In genomic region chr4:62360088-62360804, GRCm38 (mm10) we compare ENCODE assay signal across 8 mouse cellular contexts. TPM values are rescaled to one million over a fixed set of nuclear protein-coding genes. Genes with fewer than 3 reads are reported as not detected.
A peak's percentile ranks its signal among the peaks of the same experiment; 100 is the strongest.
DNase-seq lines count a peak whose midpoint lies in the region; ATAC-seq and TF ChIP-seq lines count a peak whose summit lies in the region.

Fkbp15 (minus strand) TSS chr4:62360548.
Slc31a1 (plus strand) TSS chr4:62360727.

- peak; percentile 5; the same call in 1 of the 2 replicates for TF ChIP-seq EP300 in CH12.LX (IDR thresholded peaks at IDR 0.05; ENCODE audit: low read length)

- dilution Hi-C loops in CH12.LX (cut with MboI; ENCODE audit: extremely low pct_ligation_motif_present, extremely low pct_unique_long_range_greater_than_20kb, low sequenced_read_pairs) = no loop called here

- in situ Hi-C loops in CH12.LX (cut with MboI; ENCODE audit: low pct_ligation_motif_present, low pct_unique_long_range_greater_than_20kb, low sequenced_read_pairs) = no loop called here

- TF ChIP-seq CTCF in CH12.LX (conservative IDR thresholded peaks at IDR 0.05 in 1 of 2, IDR thresholded peaks at IDR 0.05 in 1 of 2; ENCODE audit: low read depth in 2 of 2, low read length in 2 of 2) = no peak

- no peak for TF ChIP-seq RAD21 in CH12.LX (IDR thresholded peaks at IDR 0.05; ENCODE audit: low read depth, low read length)

- peaks cover 0 to 17% of the 10 kb centered on the region in 2 experiments for H3K36me3 ChIP-seq in CH12.LX (replicated peaks in 1 of 2; ENCODE audit: control insufficient read depth in 1 of 2, insufficient read depth in 1 of 2, low read length in 1 of 2)
- no peaks in the 10 kb centered on the region for H3K36me3 ChIP-seq in forebrain, embryonic 11.5 days (ENCODE audit: control insufficient read depth, insufficient read depth, low read length)
- peaks cover 7% of the 10 kb centered on the region; the same call in 1 of the 2 replicates for H3K36me3 ChIP-seq in heart, embryonic 16.5 days (ENCODE audit: control insufficient read depth, insufficient read depth)
- peaks cover 11% of the 10 kb centered on the region for H3K36me3 ChIP-seq in liver, embryonic 15.5 days (replicated peaks)
- no peaks in the 10 kb centered on the region for H3K36me3 ChIP-seq in neural tube, embryonic 12.5 days

- peak; percentile 99 for DNase-seq in CH12.LX (ENCODE audit: extremely low read depth)
- peak; percentile 98 for DNase-seq in c-Kit-positive CD71-positive TER-119-negative erythroid progenitor cells, embryonic 14.5 days (ENCODE audit: low read depth)
- peak; percentile 99 for DNase-seq in forebrain, embryonic 11.5 days (ENCODE audit: low spot score)
- DNase-seq in kidney, postnatal 36 days = peak; percentile 96 to 99
- DNase-seq in telencephalon, adult 2 months (ENCODE audit: low read depth, low spot score) = peak; percentile 98

- peaks cover 44% of the 10 kb centered on the region for H3K79me2 ChIP-seq in CH12.LX (replicated peaks; ENCODE audit: control insufficient read depth, extremely low read depth, insufficient read depth, poor library complexity, severe bottlenecking)

- ATAC-seq in forebrain, embryonic 11.5 days (replicated peaks; ENCODE audit: low FRiP score) = peak; percentile 100
- peak; percentile 100 for ATAC-seq in heart, embryonic 16.5 days (replicated peaks; ENCODE audit: extremely low read depth, insufficient read depth, low FRiP score)
- ATAC-seq in liver, embryonic 15.5 days (ENCODE audit: insufficient read depth) = peak; percentile 99
- ATAC-seq in neural tube, embryonic 12.5 days (ENCODE audit: low FRiP score, low read depth) = peak; percentile 100

- peaks cover 2 to 37% of the 10 kb centered on the region in 2 experiments; a peak in 2 of 4 replicates for H3K4me1 ChIP-seq in CH12.LX (ENCODE audit: control insufficient read depth in 1 of 2, insufficient read depth in 2 of 2)
- H3K4me1 ChIP-seq in forebrain, embryonic 11.5 days (replicated peaks; ENCODE audit: control insufficient read depth, insufficient read depth, low read length) = 0 out of 2 replicates have a peak, but pooled peaks cover 2% of the 10 kb centered on the region
- H3K4me1 ChIP-seq in heart, embryonic 16.5 days (ENCODE audit: control insufficient read depth, insufficient read depth, low read length) = peaks cover 15% of the 10 kb centered on the region
- H3K4me1 ChIP-seq in liver, embryonic 15.5 days (replicated peaks) = peaks cover 48% of the 10 kb centered on the region
- peaks cover 17% of the 10 kb centered on the region for H3K4me1 ChIP-seq in neural tube, embryonic 12.5 days

- H3K27me3 ChIP-seq in CH12.LX (replicated peaks) = no peaks in the 10 kb centered on the region
- H3K27me3 ChIP-seq in forebrain, embryonic 11.5 days (ENCODE audit: control insufficient read depth, insufficient read depth, low read length) = no peaks in the 10 kb centered on the region
- H3K27me3 ChIP-seq in heart, embryonic 16.5 days (ENCODE audit: control insufficient read depth, insufficient read depth, low read length) = no peaks in the 10 kb centered on the region
- no peaks in the 10 kb centered on the region for H3K27me3 ChIP-seq in liver, embryonic 15.5 days
- no peaks in the 10 kb centered on the region for H3K27me3 ChIP-seq in neural tube, embryonic 12.5 days (replicated peaks)

- no peaks in the 10 kb centered on the region for H3K9me3 ChIP-seq in CH12.LX (replicated peaks; ENCODE audit: low read length)
- H3K9me3 ChIP-seq in forebrain, embryonic 11.5 days (ENCODE audit: control insufficient read depth, low read length) = no peaks in the 10 kb centered on the region
- H3K9me3 ChIP-seq in heart, embryonic 16.5 days (replicated peaks; ENCODE audit: control insufficient read depth, low read length) = no peaks in the 10 kb centered on the region
- H3K9me3 ChIP-seq in liver, embryonic 15.5 days (replicated peaks) = no peaks in the 10 kb centered on the region
- H3K9me3 ChIP-seq in neural tube, embryonic 12.5 days = no peaks in the 10 kb centered on the region

- WGBS in forebrain, embryonic 11.5 days = under 1% methylated on average over 51 of the region's 51 CpGs
- under 1% methylated on average over 50 of the region's 51 CpGs for WGBS in heart, embryonic 16.5 days
- under 1% methylated on average over 51 of the region's 51 CpGs for whole genome bisulfite sequencing in liver, embryonic 15.5 days (ENCODE audit: insufficient replicate concordance)
- WGBS in neural tube, embryonic 12.5 days = under 1% methylated on average over 51 of the region's 51 CpGs

- TF ChIP-seq POLR2A in CH12.LX (IDR thresholded peaks at IDR 0.05; ENCODE audit: low read depth, low read length) = peak; percentile 98

- H3K9ac ChIP-seq in CH12.LX (ENCODE audit: insufficient read depth, low read depth) = peak within 1 kb of the TSS; percentile 78
- H3K9ac ChIP-seq in forebrain, embryonic 11.5 days (ENCODE audit: low read length) = peak within 1 kb of the TSS; percentile 69
- peak within 1 kb of the TSS; percentile 91 for H3K9ac ChIP-seq in heart, embryonic 16.5 days (ENCODE audit: low read length)
- peak within 1 kb of the TSS; percentile 90 for H3K9ac ChIP-seq in liver, embryonic 15.5 days
- H3K9ac ChIP-seq in neural tube, embryonic 12.5 days = peak within 1 kb of the TSS; percentile 74

- peak within 1 kb of the TSS; percentile 98 for H3K4me2 ChIP-seq in CH12.LX (ENCODE audit: insufficient read depth, low read depth, poor library complexity, severe bottlenecking)
- peak within 1 kb of the TSS; percentile 60 for H3K4me2 ChIP-seq in forebrain, embryonic 11.5 days (ENCODE audit: low read depth, low read length, severe bottlenecking)
- peak within 1 kb of the TSS; percentile 87 for H3K4me2 ChIP-seq in heart, embryonic 16.5 days (ENCODE audit: low read depth, low read length)
- H3K4me2 ChIP-seq in liver, embryonic 15.5 days = peak within 1 kb of the TSS; percentile 96
- H3K4me2 ChIP-seq in neural tube, embryonic 12.5 days (replicated peaks) = peak within 1 kb of the TSS; percentile 69

- H3K27ac ChIP-seq in CH12.LX (ENCODE audit: insufficient read depth, low read depth) = peak within 1 kb of the TSS; percentile 30; the same call in 1 of the 2 replicates
- H3K27ac ChIP-seq in forebrain, embryonic 11.5 days (ENCODE audit: low read depth, low read length) = peak within 1 kb of the TSS; percentile 41; the same call in 1 of the 2 replicates
- H3K27ac ChIP-seq in heart, embryonic 16.5 days (ENCODE audit: low read length) = peak within 1 kb of the TSS; percentile 85
- peak within 1 kb of the TSS; percentile 91 for H3K27ac ChIP-seq in liver, embryonic 15.5 days (replicated peaks)
- H3K27ac ChIP-seq in neural tube, embryonic 12.5 days = peak within 1 kb of the TSS; percentile 12; the same call in 1 of the 2 replicates

- H3K4me3 ChIP-seq in CH12.LX (replicated peaks in 1 of 3; ENCODE audit: low read depth in 2 of 3, low read length in 2 of 3, poor library complexity in 1 of 3) = peak within 1 kb of the TSS; percentile 86 to 98 (median 86)
- peak within 1 kb of the TSS; percentile 70 for H3K4me3 ChIP-seq in forebrain, embryonic 11.5 days (ENCODE audit: low read depth, low read length)
- H3K4me3 ChIP-seq in heart, embryonic 16.5 days (ENCODE audit: low read length) = peak within 1 kb of the TSS; percentile 95
- H3K4me3 ChIP-seq in liver, embryonic 15.5 days (replicated peaks) = peak within 1 kb of the TSS; percentile 91
- peak within 1 kb of the TSS; percentile 70 for H3K4me3 ChIP-seq in neural tube, embryonic 12.5 days

TF ChIP-seq in CH12.LX, 34 proteins besides CTCF, POLR2A, EP300 and RAD21 (continues in another document):
- TF ChIP-seq MAZ (IDR thresholded peaks at IDR 0.05; ENCODE audit: low read depth, low read length) = peak; percentile 46; the same call in 1 of the 2 replicates
- no peak for TF ChIP-seq CHD2 (IDR thresholded peaks at IDR 0.05; ENCODE audit: low read length)
- TF ChIP-seq ZNF384 (IDR thresholded peaks at IDR 0.05; ENCODE audit: low read depth, low read length) = no peak
- peak; percentile 98 for TF ChIP-seq SIN3A (IDR thresholded peaks at IDR 0.05; ENCODE audit: low read length)
- TF ChIP-seq TCF12 (IDR thresholded peaks at IDR 0.05; ENCODE audit: low read depth, low read length) = peak; percentile 63
- peak; percentile 89 for TF ChIP-seq NELFE (IDR thresholded peaks at IDR 0.05; ENCODE audit: low read depth, low read length)
- peak; percentile 91 for TF ChIP-seq ELF1 (IDR thresholded peaks at IDR 0.05; ENCODE audit: low read depth, low read length)
- no peak for TF ChIP-seq MAFK (IDR thresholded peaks at IDR 0.05; ENCODE audit: insufficient replicate concordance, low read length)
- peak; percentile 64; the same call in 1 of the 2 replicates for TF ChIP-seq MEF2A (IDR thresholded peaks at IDR 0.05; ENCODE audit: borderline replicate concordance, low read depth, low read length)
- TF ChIP-seq MXI1 (IDR thresholded peaks at IDR 0.05; ENCODE audit: low read depth, low read length) = peak; percentile 93
- peak; percentile 83; the same call in 1 of the 2 replicates for TF ChIP-seq KAT2A (IDR thresholded peaks at IDR 0.05; ENCODE audit: insufficient replicate concordance, low read length)
- TF ChIP-seq PAX5 (IDR thresholded peaks at IDR 0.05; ENCODE audit: low read length) = no peak
- peak; percentile 88 for TF ChIP-seq TBP (conservative IDR thresholded peaks at IDR 0.05; ENCODE audit: low read depth, low read length)
- no peak for TF ChIP-seq BHLHE40 (IDR thresholded peaks at IDR 0.05; ENCODE audit: low read depth, low read length)
- peak; percentile 48; the same call in 1 of the 2 replicates for TF ChIP-seq ETS1 (conservative IDR thresholded peaks at IDR 0.05; ENCODE audit: low read depth, low read length)
- TF ChIP-seq MYC (IDR thresholded peaks at IDR 0.05; ENCODE audit: low read depth, low read length) = peak; percentile 12; the same call in 1 of the 2 replicates

RNA-seq across cellular contexts. Expression of gene Fkbp15, which starts in this region (rescaled TPM):
- total RNA-seq in CH12.LX (2012; rRNA removed) (30.4 and 30.8 TPM in 2 replicates), CH12.LX (2014; rRNA removed) (24.0 and 25.9 TPM in 2 replicates)
- 32.9 and 35.1 TPM in 2 replicates for polyA plus RNA-seq in CH12.LX (2012; ENCODE audit: insufficient read length, low read depth)
- 18.5 and 23.4 TPM in 2 replicates for polyA plus RNA-seq in forebrain, embryonic 11.5 days (2014; fragmentation: Nextera tagmentation; extraction: Ambion mirVana)
- 18.0 and 18.9 TPM in 2 replicates for polyA plus RNA-seq in heart, embryonic 16.5 days (2015; fragmentation: Nextera tagmentation; extraction: Ambion mirVana)
- polyA plus RNA-seq in liver, embryonic 15.5 days (2015; fragmentation: Nextera tagmentation; extraction: Ambion mirVana) = 14.1 and 15.6 TPM in 2 replicates
- polyA plus RNA-seq in neural tube, embryonic 12.5 days (2016; fragmentation: Nextera tagmentation; extraction: Ambion mirVana) = 25.7 and 26.9 TPM in 2 replicates

RNA-seq across cellular contexts. Expression of gene Slc31a1, which starts in this region (rescaled TPM):
- total RNA-seq in CH12.LX (2012; rRNA removed) (14.0 and 16.5 TPM in 2 replicates), CH12.LX (2014; rRNA removed) (18.1 and 19.7 TPM in 2 replicates)
- polyA plus RNA-seq in CH12.LX (2012; ENCODE audit: insufficient read length, low read depth) = 30.3 and 32.5 TPM in 2 replicates
- 49.9 and 51.7 TPM in 2 replicates for polyA plus RNA-seq in forebrain, embryonic 11.5 days (2014; fragmentation: Nextera tagmentation; extraction: Ambion mirVana)
- polyA plus RNA-seq in heart, embryonic 16.5 days (2015; fragmentation: Nextera tagmentation; extraction: Ambion mirVana) = 42.3 and 43.0 TPM in 2 replicates
- 51.4 and 57.0 TPM in 2 replicates for polyA plus RNA-seq in liver, embryonic 15.5 days (2015; fragmentation: Nextera tagmentation; extraction: Ambion mirVana)
- 39.7 and 40.7 TPM in 2 replicates for polyA plus RNA-seq in neural tube, embryonic 12.5 days (2016; fragmentation: Nextera tagmentation; extraction: Ambion mirVana)

Comparison
In these comparisons a context has a peak if more than half of its experiments do, and no peak if none do; other contexts are left out.
1. Peak in every context shown above with its lines: DNase-seq, ATAC-seq, H3K4me3 ChIP-seq and H3K27ac ChIP-seq.
2. H3K27ac ChIP-seq: peak in every context shown above with its lines; median percentile 91 in liver, embryonic 15.5 days; 85 in heart, embryonic 16.5 days; 41 in forebrain, embryonic 11.5 days; 30 in CH12.LX; 12 in neural tube, embryonic 12.5 days.